ENCODE assay signal across 18 mouse cellular contexts in the genomic region with DNA sequence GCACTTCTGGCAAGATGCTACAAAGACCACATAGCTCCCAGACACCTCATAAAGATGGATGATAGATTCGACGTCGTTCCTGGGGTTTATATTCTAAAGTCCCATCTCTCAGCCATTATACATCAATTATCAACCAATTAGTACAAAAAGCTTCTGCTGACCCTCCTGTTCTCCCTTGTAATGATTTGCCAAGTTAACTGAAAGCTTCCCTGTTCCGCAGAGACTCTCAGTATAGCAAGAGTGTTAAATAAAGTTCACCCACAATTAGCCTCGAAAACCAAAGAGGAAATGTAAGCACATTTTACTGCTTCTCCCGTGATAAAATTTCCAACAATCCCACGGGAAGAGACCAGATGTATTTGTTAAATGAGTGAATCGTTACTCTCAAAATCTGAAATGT.
"Had no signal": no experiment of that assay in that cellular context is flagged by ENCODE, and none has a peak within 500 bp of the region (broad histone marks: within the 10 kb centered on the region; RNA-seq: fewer than 3 reads in every experiment).

No protein-coding gene starts in this region.

- H3K9me3 ChIP-seq: intestine, embryonic 15.5 days; midbrain, embryonic 13.5 days; stomach, embryonic 15.5 days had no signal

- H3K4me3 ChIP-seq: intestine, embryonic 15.5 days; limb, embryonic 12.5 days; limb, embryonic 15.5 days; midbrain, embryonic 13.5 days; stomach, embryonic 15.5 days had no signal

- H3K27ac ChIP-seq: intestine, embryonic 15.5 days; limb, embryonic 12.5 days; limb, embryonic 15.5 days; liver, embryonic 14.5 days; macrophage; midbrain, embryonic 13.5 days; stomach, embryonic 15.5 days had no signal

- H3K4me1 ChIP-seq: intestine, embryonic 15.5 days; limb, embryonic 15.5 days; midbrain, embryonic 13.5 days; stomach, embryonic 15.5 days had no signal

- ATAC-seq: intestine, embryonic 15.5 days; liver, postnatal 0 days; lung, postnatal 0 days; midbrain, embryonic 13.5 days; midbrain, embryonic 16.5 days had no signal

- H3K36me3 ChIP-seq: intestine, embryonic 15.5 days; limb, embryonic 12.5 days; limb, embryonic 15.5 days; midbrain, embryonic 13.5 days; stomach, embryonic 15.5 days had no signal

- H3K4me2 ChIP-seq: intestine, embryonic 15.5 days; limb, embryonic 12.5 days; limb, embryonic 15.5 days; liver, embryonic 11.5 days; lung, embryonic 14.5 days; midbrain, embryonic 13.5 days; stomach, embryonic 15.5 days had no signal

- H3K27me3 ChIP-seq: intestine, embryonic 15.5 days; limb, embryonic 12.5 days; limb, embryonic 15.5 days; midbrain, embryonic 13.5 days; stomach, embryonic 15.5 days had no signal

- H3K9ac ChIP-seq: intestine, embryonic 15.5 days; limb, embryonic 12.5 days; limb, embryonic 15.5 days; liver, embryonic 14.5 days; liver, postnatal 0 days; lung, embryonic 14.5 days; midbrain, embryonic 13.5 days; stomach, embryonic 15.5 days had no signal

- DNase-seq: kidney, adult 18-20 months; kidney, postnatal 14 days; left cerebral cortex, postnatal 4 days; liver, postnatal 0 days; lung, embryonic 14.5 days; right cerebral cortex, postnatal 25 days; spleen, adult 18-20 months; thymus, postnatal 25 days had no signal
